In the genomic region with DNA sequence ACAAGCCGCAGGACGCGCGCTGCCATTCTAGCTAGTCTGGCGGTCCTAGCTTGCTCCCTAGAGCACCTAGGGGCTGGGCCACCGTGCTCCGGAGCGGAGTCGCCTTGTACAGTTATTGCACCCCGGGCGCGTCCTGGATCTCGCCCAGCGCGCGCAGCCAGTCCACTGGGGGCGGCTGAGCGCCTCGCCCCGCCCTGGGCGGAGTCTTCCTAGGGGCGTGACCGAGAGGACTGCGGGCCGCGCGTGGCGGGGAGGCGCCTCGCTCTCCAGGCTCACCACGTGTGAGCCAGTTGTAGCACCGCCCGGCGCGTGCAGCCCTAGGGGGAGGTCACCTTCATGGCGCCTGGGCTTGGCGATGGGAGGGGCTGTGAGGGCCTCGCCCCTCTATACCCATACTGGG, we compare ENCODE assay signal across 8 mouse cellular contexts. TPM values are rescaled to one million over a fixed set of nuclear protein-coding genes. Genes with fewer than 3 reads are reported as not detected.
DNase-seq lines count a peak whose midpoint lies in the region; ATAC-seq and TF ChIP-seq lines count a peak whose summit lies in the region.

No protein-coding gene starts in this region.

- ATAC-seq in G1E (ENCODE audit: extremely low read depth, insufficient number of reproducible peaks, low FRiP score, poor library complexity, severe bottlenecking) = peak; percentile 67
- peak; percentile 74 for ATAC-seq in forebrain, postnatal 0 days
- ATAC-seq in lung, embryonic 14.5 days (ENCODE audit: insufficient read depth) = peak; percentile 80
- ATAC-seq in neutrophil, adult 5-6 weeks (ENCODE audit: extremely low read depth, insufficient number of reproducible peaks, low FRiP score, poor library complexity, severe bottlenecking) = peak; percentile 56

- H3K9ac ChIP-seq in forebrain, postnatal 0 days = peak overlapping the region; percentile 97
- H3K9ac ChIP-seq in lung, embryonic 14.5 days = peak overlapping the region; percentile 92

- H3K27me3 ChIP-seq in G1E (ENCODE audit: insufficient read depth, low read length) = peaks cover 31% of the 10 kb centered on the region
- no peaks in the 10 kb centered on the region for H3K27me3 ChIP-seq in forebrain, postnatal 0 days (ENCODE audit: insufficient read depth, low read length)
- H3K27me3 ChIP-seq in lung, embryonic 14.5 days (ENCODE audit: insufficient read depth, low read length) = no peaks in the 10 kb centered on the region

- peaks cover 45% of the 10 kb centered on the region for H3K4me1 ChIP-seq in G1E (ENCODE audit: insufficient read depth, low read depth, low read length)
- H3K4me1 ChIP-seq in forebrain, postnatal 0 days (ENCODE audit: insufficient read depth) = peaks cover 9% of the 10 kb centered on the region; the same call in 1 of the 2 replicates
- peaks cover 9% of the 10 kb centered on the region for H3K4me1 ChIP-seq in lung, embryonic 14.5 days (ENCODE audit: insufficient read depth)

- TF ChIP-seq CTCF in G1E (IDR thresholded peaks at IDR 0.05; ENCODE audit: low read depth, low read length) = no peak
- peak; percentile 38; the same call in 1 of the 2 replicates for TF ChIP-seq CTCF in forebrain, postnatal 0 days (IDR thresholded peaks at IDR 0.05; ENCODE audit: low read depth)
- TF ChIP-seq CTCF in lung, embryonic 14.5 days (IDR thresholded peaks at IDR 0.05; ENCODE audit: low read depth) = no peak; the same call in 1 of the 2 replicates

- peaks cover 20% of the 10 kb centered on the region for H3K9me3 ChIP-seq in G1E (replicated peaks)
- no peaks in the 10 kb centered on the region for H3K9me3 ChIP-seq in forebrain, postnatal 0 days (ENCODE audit: low read length)
- H3K9me3 ChIP-seq in lung, embryonic 14.5 days (ENCODE audit: low read depth, low read length) = no peaks in the 10 kb centered on the region

- peak overlapping the region; percentile 85 for H3K4me2 ChIP-seq in forebrain, postnatal 0 days (ENCODE audit: low read depth)
- peak overlapping the region; percentile 95 for H3K4me2 ChIP-seq in lung, embryonic 14.5 days

- peaks cover 17% of the 10 kb centered on the region for H3K36me3 ChIP-seq in G1E (replicated peaks)
- 0 out of 2 replicates have a peak, but pooled peaks cover 4% of the 10 kb centered on the region for H3K36me3 ChIP-seq in forebrain, postnatal 0 days (ENCODE audit: insufficient read depth)
- H3K36me3 ChIP-seq in lung, embryonic 14.5 days (ENCODE audit: insufficient read depth) = peaks cover 13% of the 10 kb centered on the region

- H3K4me3 ChIP-seq in G1E (ENCODE audit: low read depth, low read length) = peak overlapping the region; percentile 79
- H3K4me3 ChIP-seq in forebrain, postnatal 0 days (ENCODE audit: low read depth, low read length) = peak overlapping the region; percentile 91
- H3K4me3 ChIP-seq in lung, embryonic 14.5 days (ENCODE audit: low read depth, low read length) = peak overlapping the region; percentile 62

- WGBS in forebrain, postnatal 0 days = under 1% methylated on average over 38 of the region's 38 CpGs
- WGBS in lung, embryonic 14.5 days = under 1% methylated on average over 38 of the region's 38 CpGs

- peak overlapping the region; percentile 100 for H3K27ac ChIP-seq in forebrain, postnatal 0 days (ENCODE audit: low read depth, low read length)
- peak overlapping the region; percentile 100 for H3K27ac ChIP-seq in lung, embryonic 14.5 days (ENCODE audit: low read depth)

- peak; percentile 64 for DNase-seq in G1E (ENCODE audit: low spot score)
- DNase-seq in cerebellum, adult 18-20 months = peak; percentile 86
- peak; percentile 96 for DNase-seq in forebrain, postnatal 0 days
- peak; percentile 98 for DNase-seq in heart, postnatal 4 days
- DNase-seq in layer of hippocampus, adult 8-10 months (ENCODE audit: low spot score in 2 of 2) = peak; percentile 87 to 91
- DNase-seq in lung, embryonic 14.5 days = peak; percentile 98
- peak; percentile 94 for DNase-seq in testis, postnatal 14 days (ENCODE audit: low spot score)

RNA-seq across cellular contexts. Expression of a gene that starts 0.8 kb away (rescaled TPM):
- total RNA-seq in G1E (2014; fragmentation: Nextera tagmentation) (29.4 and 34.4 TPM in 2 replicates), G1E (2017) (0.98 and 1.7 TPM in 2 replicates)
- 60.0 and 62.8 TPM in 2 replicates for polyA plus RNA-seq in G1E (2012)
- total RNA-seq in forebrain, postnatal 0 days (2014; rRNA removed) = 47.1 and 47.8 TPM in 2 replicates
- 10.0 and 11.9 TPM in 2 replicates for polyA plus RNA-seq in forebrain, postnatal 0 days (2015; fragmentation: Nextera tagmentation; extraction: Ambion mirVana)
- total RNA-seq in heart, postnatal 4 days (2021) = 10 to 100 TPM; 42.3 to 42.6 TPM
- total RNA-seq in layer of hippocampus, adult 8-10 months (2022) = 10 to 100 TPM; 13.7 to 17.3 (median 16.5) TPM
- 17.2 and 19.4 TPM in 2 replicates for polyA plus RNA-seq in lung, embryonic 14.5 days (2014; fragmentation: Nextera tagmentation; extraction: Ambion mirVana)
- 0.70 and 1.4 TPM in 2 replicates for total RNA-seq in neutrophil, adult 5-6 weeks (2017)

RNA-seq across cellular contexts. Expression of a gene that starts 16.1 kb away (rescaled TPM):
- total RNA-seq in G1E (2014; fragmentation: Nextera tagmentation) = 21.1 and 23.7 TPM in 2 replicates
- total RNA-seq in G1E (2017) = 12.4 and 12.9 TPM in 2 replicates
- 21.8 and 22.8 TPM in 2 replicates for polyA plus RNA-seq in G1E (2012)
- total RNA-seq in forebrain, postnatal 0 days (2014; rRNA removed) = 10.5 and 16.4 TPM in 2 replicates
- polyA plus RNA-seq in forebrain, postnatal 0 days (2015; fragmentation: Nextera tagmentation; extraction: Ambion mirVana) = 13.5 and 15.4 TPM in 2 replicates
- total RNA-seq in heart, postnatal 4 days (2021) = 10 to 100 TPM; 24.9 to 27.4 TPM
- total RNA-seq in layer of hippocampus, adult 8-10 months (2022) = 10 to 100 TPM in 2 of 4 experiments, 1 to 10 TPM in 2; 9.1 to 10.4 (median 9.9) TPM
- 38.6 and 42.3 TPM in 2 replicates for polyA plus RNA-seq in lung, embryonic 14.5 days (2014; fragmentation: Nextera tagmentation; extraction: Ambion mirVana)
- total RNA-seq in neutrophil, adult 5-6 weeks (2017) = 0.98 and 1.5 TPM in 2 replicates

RNA-seq across cellular contexts. Expression of a gene that starts 16.7 kb away (rescaled TPM):
- 2.1 and 3.8 TPM in 2 replicates for total RNA-seq in G1E (2014; fragmentation: Nextera tagmentation)
- total RNA-seq in G1E (2017) = 0.49 and 0.64 TPM in 2 replicates
- 0.17 and 0.18 TPM in 2 replicates for polyA plus RNA-seq in G1E (2012)
- 2.3 and 5.0 TPM in 2 replicates for total RNA-seq in forebrain, postnatal 0 days (2014; rRNA removed)
- 5.6 and 6.4 TPM in 2 replicates for polyA plus RNA-seq in forebrain, postnatal 0 days (2015; fragmentation: Nextera tagmentation; extraction: Ambion mirVana)
- total RNA-seq in heart, postnatal 4 days (2021) = 1 to 10 TPM; 3.8 to 4.0 TPM
- 1 to 10 TPM; 2.5 to 3.9 (median 3.0) TPM for total RNA-seq in layer of hippocampus, adult 8-10 months (2022)
- 0.53 and 1.3 TPM in 2 replicates for polyA plus RNA-seq in lung, embryonic 14.5 days (2014; fragmentation: Nextera tagmentation; extraction: Ambion mirVana)
- not detected in 2 replicates for total RNA-seq in neutrophil, adult 5-6 weeks (2017)

RNA-seq across cellular contexts. Expression of a gene that starts 22.3 kb away (rescaled TPM):
- total RNA-seq in G1E (2014; fragmentation: Nextera tagmentation) (not detected in 2 replicates), G1E (2017) (0.17 TPM in 1 of 2 replicates, not detected in the other)
- polyA plus RNA-seq in G1E (2012) = not detected in 2 replicates
- 30.9 and 43.7 TPM in 2 replicates for total RNA-seq in forebrain, postnatal 0 days (2014; rRNA removed)
- polyA plus RNA-seq in forebrain, postnatal 0 days (2015; fragmentation: Nextera tagmentation; extraction: Ambion mirVana) = 32.0 and 52.1 TPM in 2 replicates
- total RNA-seq in heart, postnatal 4 days (2021) = not detected
- 100 to 1,000 TPM in 2 of 4 experiments, 10 to 100 TPM in 2; 90.3 to 104 (median 96.4) TPM for total RNA-seq in layer of hippocampus, adult 8-10 months (2022)
- 0.26 TPM in 1 of 2 replicates, not detected in the other for polyA plus RNA-seq in lung, embryonic 14.5 days (2014; fragmentation: Nextera tagmentation; extraction: Ambion mirVana)
- total RNA-seq in neutrophil, adult 5-6 weeks (2017) = not detected in 2 replicates

RNA-seq across cellular contexts. Expression of a gene that starts 54.9 kb away (rescaled TPM):
- total RNA-seq in G1E (2014; fragmentation: Nextera tagmentation) (24.5 and 25.0 TPM in 2 replicates), G1E (2017) (1.9 and 2.1 TPM in 2 replicates)
- polyA plus RNA-seq in G1E (2012) = 17.8 and 24.9 TPM in 2 replicates
- total RNA-seq in forebrain, postnatal 0 days (2014; rRNA removed) = 2.0 and 2.2 TPM in 2 replicates
- polyA plus RNA-seq in forebrain, postnatal 0 days (2015; fragmentation: Nextera tagmentation; extraction: Ambion mirVana) = 1.3 and 1.4 TPM in 2 replicates
- 1 to 10 TPM; 2.9 TPM for total RNA-seq in heart, postnatal 4 days (2021)
- 1 to 10 TPM; 1.2 to 2.4 (median 1.4) TPM for total RNA-seq in layer of hippocampus, adult 8-10 months (2022)
- 2.2 and 2.7 TPM in 2 replicates for polyA plus RNA-seq in lung, embryonic 14.5 days (2014; fragmentation: Nextera tagmentation; extraction: Ambion mirVana)
- total RNA-seq in neutrophil, adult 5-6 weeks (2017) = 0.37 and 2.1 TPM in 2 replicates

Comparison
In these comparisons a context has a peak if more than half of its experiments do, and no peak if none do; other contexts are left out.
1. Peak in every context shown above with its lines: DNase-seq, ATAC-seq, H3K4me3 ChIP-seq and H3K27ac ChIP-seq.